Mouse (Mus musculus): ENCODE measurements at regions not wholly inside any gene's neighbourhood (a gene's known extent, or its start where the extent isn't known, plus 50 kb on each side); places are given as distances from the start of the nearest gene placed in this dataset.

- no peak for DNase-seq
Measured at GRCm38 (mm10) chr12:49732351-49732750, 347.4 kb downstream of the Gm43517 start.

DNA sequence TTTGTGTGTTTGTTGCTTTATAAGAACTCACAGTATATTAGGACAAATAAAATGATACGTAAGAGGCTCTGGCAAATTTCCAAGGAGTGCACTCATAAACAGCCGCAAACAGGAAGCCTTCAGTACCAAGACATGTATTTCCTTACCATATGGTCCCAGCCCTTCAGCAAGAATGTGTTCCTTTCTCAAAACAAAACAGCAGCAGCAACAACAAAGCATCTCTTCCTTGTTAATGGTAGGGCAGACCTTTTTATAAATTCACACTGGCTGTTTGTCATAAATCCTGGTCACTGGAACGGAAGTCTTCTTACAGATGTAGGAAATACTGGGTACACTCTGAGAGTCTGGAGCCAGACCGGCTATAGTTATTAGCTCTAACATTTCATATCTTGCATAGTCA lies 352.1 kb downstream of the Gm43517 start:
- DNase-seq = no peak

GRCm38 (mm10) chr12:49739960-49740740 lies 355.2 kb downstream of the Gm43517 start:
- no peak for DNase-seq

GRCm38 (mm10) chr12:49743402-49743801 lies 358.4 kb downstream of the Gm43517 start:
- no peak for DNase-seq

- DNase-seq = no peak
Measured at GRCm38 (mm10) chr12:49747081-49747480, 362.1 kb downstream of the Gm43517 start.

GRCm38 (mm10) chr12:49758391-49758790 lies 373.4 kb downstream of the Gm43517 start:
- DNase-seq = no peak

DNA sequence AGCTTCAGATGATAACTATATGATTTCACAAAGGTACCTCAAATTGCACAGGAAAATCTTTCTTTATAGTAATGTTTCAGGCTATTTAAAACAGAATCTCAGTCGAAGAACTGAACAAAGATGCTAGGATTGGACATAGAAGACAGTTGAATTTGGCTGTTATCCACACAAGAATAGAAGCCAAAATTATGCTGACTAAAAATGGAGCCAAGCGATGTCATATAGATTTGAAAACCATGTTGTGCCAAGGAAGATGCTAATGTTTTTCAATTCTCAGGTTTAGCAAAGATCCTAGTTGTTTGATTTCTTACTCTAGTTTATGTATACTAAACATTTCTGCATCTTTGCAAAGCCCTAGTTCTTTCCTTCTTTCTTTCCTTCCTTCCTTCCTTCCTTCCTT lies 379.6 kb downstream of the Gm43517 start:
- no peak for DNase-seq

DNA sequence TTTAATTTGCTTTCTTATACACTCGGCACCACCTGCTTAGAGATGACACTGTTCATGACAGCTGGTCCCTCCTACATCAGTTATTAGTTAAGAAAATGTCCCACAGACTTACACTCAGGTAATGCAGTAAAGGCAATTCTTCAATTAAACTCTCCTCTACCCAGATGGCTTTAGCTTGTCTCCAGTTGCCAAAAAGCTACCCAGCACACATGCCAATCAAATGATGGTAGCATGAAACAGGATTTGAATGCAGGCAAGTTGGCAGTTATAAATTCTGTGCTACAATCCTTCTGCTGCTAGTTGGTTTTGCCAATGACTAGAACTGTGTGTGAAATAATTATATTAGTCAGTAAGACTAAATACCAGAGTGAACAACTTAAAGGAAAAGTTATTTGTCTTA lies 423.4 kb downstream of the Gm43517 start:
- DNase-seq = no peak

- no peak for DNase-seq
Measured at GRCm38 (mm10) chr12:49814653-49815052, 429.7 kb downstream of the Gm43517 start.

DNA sequence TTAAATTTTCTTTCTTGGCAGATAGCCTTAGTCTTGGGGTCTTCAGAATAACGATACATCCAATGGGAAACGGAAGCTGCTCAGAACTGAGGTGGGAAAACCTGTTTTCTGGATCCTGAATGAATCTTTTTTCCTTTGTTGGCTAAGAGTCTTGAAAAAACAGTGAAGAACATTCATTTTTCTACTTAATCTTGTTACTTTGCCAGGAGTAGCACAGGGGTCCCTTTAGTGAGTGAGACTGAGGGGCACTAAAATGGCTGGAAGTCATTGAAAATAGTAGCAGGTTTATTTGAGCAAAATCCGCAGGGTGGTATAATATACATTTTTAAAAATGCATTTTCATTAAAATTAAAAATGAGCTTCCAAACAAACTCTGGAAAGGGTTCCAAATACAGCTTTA lies 442.8 kb downstream of the Gm43517 start:
- no peak for DNase-seq

DNA sequence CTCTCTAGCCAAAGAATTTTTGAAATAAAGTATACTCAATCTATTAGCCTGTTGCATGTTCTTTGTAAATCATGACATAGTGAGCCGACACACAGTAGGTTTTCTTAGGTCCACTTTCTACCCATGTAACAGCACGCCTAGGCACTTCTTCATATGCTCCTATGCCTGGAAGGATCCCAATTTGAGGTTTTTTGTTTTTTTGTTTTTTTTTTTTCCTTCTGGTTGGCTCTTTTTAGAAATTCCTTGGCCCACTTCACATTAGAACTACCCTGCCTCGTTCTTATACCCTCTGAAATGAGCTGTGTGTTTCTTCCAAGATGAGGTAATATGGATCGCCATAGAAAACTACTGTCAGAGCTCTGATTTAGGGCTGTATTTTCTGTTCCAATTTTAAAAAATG lies 443.6 kb downstream of the Gm43517 start:
- no peak for DNase-seq

GRCm38 (mm10) chr12:49830665-49831064 lies 445.7 kb downstream of the Gm43517 start:
- no peak for DNase-seq

- DNase-seq = no peak
Measured at GRCm38 (mm10) chr12:49832118-49832847, 447.3 kb downstream of the Gm43517 start.

DNA sequence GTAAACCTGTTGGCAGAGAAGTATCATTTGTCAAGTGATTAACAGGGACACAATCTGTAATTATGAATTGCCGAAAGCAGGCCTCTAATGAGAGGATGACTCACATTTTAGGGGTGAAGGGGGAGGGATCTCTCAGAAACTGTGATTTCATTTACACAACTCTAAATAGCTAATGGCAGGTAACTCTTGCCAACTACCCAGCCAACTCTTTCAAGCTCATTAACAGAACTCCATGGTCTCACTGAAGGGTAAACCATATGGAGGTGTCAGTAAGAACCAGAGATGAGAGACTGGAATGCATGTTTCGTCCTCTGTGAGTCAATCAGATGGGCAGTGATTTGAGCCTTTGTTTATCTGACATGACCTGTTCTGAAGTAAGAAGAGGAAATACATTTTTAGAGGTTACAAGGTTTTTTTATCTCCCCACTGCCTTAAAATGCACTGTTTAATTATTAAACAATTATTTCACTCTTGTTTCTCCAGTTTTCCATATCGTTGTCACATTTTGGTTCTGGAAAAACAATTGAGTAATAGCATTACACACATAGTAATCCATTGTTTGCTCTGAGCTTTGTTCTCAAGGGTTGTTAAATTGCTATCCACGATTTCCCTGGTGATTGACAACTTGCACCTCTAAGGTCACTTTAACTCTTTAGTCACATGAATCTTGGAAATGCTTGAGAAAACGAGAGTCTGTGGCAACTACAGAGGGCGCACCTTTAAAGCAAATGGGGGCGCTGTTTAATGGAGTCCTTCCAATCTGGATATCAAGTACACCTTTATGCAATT lies 451.5 kb downstream of the Gm43517 start:
- no peak for DNase-seq

GRCm38 (mm10) chr12:49885507-49885906 lies 500.5 kb downstream of the Gm43517 start:
- DNase-seq = no peak

GRCm38 (mm10) chr12:49887246-49887645 lies 502.3 kb downstream of the Gm43517 start:
- no peak for DNase-seq

- DNase-seq = no peak
Measured at GRCm38 (mm10) chr12:49897768-49898167, 512.8 kb downstream of the Gm43517 start.

GRCm38 (mm10) chr12:49915691-49916090 lies 530.7 kb downstream of the Gm43517 start:
- DNase-seq = no peak

DNA sequence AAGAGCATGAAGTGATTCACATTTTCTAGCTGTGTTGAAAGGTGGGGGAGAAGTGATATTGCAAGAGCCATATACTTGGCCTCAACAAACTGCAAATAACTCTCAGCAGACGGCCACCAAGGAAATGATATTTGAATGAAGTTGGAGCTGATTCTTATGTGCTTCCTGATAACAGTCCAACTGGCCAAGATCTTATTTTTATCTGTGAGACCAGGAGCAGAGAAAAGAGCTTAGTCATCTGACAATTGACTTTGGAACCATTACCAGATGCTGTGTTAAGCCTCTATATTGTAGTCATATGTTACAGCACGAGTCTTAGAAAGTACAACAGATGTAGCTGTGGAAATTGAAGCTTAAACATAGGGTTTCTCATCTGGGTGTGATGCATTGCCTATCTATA lies 536.6 kb downstream of the Gm43517 start:
- no peak for DNase-seq

DNA sequence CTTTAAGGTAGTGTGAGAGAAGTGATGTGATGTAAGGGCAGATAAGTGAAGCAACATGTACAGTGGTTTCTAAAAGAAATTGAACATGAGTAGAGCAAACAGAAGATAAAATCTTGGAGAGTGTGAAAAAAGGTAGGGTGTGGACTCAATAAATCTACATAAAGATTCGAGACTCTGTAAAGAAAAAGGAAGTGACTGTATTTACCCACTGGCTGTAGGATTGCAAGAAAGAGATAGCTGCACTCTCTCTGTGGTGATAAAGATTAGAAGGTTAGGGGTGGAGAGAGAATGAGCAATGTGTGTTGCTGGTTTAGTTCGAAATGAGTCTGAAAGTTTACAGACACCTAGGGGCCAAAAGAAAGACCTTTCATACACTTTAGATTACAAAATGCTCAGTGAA lies 555.8 kb downstream of the Gm43517 start:
- DNase-seq = no peak

DNA sequence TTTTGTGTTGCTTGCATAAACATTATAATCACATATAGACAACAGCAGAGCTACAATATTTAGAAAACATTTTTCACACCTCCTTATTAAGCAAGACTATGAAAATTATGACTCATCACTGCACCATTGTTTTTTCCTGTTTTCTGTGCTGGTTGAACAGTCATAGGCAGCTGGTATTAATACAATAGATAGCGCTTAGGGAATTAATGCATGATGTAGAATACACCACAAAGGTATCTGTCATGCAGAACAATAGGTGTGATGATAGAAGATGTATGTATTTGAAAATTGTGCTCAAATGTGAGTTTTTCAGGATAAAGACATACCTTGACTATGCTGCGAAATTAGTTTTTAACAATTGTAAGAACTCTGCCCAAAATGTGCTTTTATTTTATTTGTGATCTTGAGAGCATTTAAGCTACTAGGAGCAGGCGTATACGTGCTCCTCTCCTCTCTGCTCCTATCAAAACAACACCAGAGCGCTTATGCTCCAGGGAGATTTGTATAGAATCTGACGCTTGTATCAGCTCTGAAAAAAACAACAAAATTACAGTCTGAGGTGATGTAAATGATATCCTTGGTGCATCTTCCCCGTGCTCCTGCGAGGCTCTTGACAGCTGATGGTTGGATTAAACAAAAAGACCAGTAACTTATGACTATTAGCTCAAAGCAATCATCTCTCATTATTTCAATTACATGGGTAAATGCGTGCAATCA lies 560.1 kb downstream of the Gm43517 start:
- DNase-seq = no peak

DNA sequence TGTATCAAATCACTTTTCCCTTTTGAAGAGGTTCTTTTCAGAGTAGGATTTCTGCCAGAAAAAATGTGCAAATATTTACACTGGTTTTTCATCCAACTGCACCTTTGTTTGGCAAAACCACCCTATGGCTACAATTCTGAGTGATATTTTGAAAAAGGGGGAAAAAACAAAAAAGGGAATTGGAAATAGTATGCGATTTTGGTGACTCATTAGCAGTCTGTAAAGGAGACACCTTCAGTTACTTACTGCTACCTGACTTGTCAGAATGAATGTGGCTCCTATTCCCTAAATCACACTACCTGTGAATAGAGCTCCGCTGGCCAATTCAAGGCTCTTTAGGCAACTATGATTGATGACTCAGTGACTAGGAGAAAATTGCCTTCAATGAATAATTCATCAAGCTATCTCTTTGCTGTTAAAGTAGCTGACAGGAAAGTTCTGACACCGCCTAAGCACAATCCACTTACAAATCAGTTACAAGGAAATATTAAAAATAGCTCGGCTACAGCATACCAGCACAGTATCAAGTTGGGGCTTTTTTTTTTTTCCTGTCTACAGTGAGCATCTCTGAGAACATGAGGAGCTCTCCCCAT lies 560.8 kb downstream of the Gm43517 start:
- DNase-seq = no peak
